Mouse (Mus musculus): ENCODE data around the gene Cabp2.

DNA sequence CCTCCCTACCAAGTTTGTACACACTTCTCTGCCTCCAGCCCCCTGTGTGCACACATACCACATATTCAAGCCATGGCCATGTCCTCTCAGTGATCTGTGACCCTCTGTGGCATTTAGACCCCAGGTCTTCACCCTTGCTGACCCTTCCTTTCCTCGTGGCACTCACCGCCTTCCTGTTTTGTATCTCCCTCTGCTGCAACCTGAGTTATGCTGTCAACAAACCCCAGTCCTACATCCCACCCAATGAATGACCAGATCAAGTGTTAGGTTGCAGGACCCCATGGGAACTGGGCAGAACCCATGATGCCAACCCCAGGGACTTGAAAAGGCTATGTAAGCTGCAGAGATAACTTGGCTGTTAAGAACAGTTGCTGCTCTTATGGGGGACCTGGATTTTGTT is 20.7 kb downstream of the Cabp2 start:
- TF ChIP-seq MAFK (IDR thresholded peaks at IDR 0.05; ENCODE audit: insufficient read depth, low read depth, low read length) (no peak), HCFC1 (IDR thresholded peaks at IDR 0.05; ENCODE audit: borderline replicate concordance, insufficient read depth, low read length) (no peak), CHD2 (IDR thresholded peaks at IDR 0.05; ENCODE audit: low read depth, low read length) (no peak), ZC3H11A (IDR thresholded peaks at IDR 0.05; ENCODE audit: borderline replicate concordance, low read depth, low read length) (no peak)
